Mouse (Mus musculus) mesoderm, embryonic 11.5 days (tissue): ENCODE measurements at regions not wholly inside any gene's neighbourhood (a gene's known extent, or its start where the extent isn't known, plus 50 kb on each side); places are given as distances from the start of the nearest gene placed in this dataset.
"Not testable (repeated sequence)": the region's sequence is repeated elsewhere in the genome, so short reads cannot be mapped to it uniquely, and the experiment has no call there.

Experiments
- DNase-seq: peaks from one replicate; pipeline ENCODE4 v3.0.0-alpha.2; 2012; ENCODE audit warnings: low read depth, low spot score

- no peak for DNase-seq
Measured at GRCm38 (mm10) chr16:89718921-89719320, 147.9 kb upstream of the Krtap11-1 start.

DNA sequence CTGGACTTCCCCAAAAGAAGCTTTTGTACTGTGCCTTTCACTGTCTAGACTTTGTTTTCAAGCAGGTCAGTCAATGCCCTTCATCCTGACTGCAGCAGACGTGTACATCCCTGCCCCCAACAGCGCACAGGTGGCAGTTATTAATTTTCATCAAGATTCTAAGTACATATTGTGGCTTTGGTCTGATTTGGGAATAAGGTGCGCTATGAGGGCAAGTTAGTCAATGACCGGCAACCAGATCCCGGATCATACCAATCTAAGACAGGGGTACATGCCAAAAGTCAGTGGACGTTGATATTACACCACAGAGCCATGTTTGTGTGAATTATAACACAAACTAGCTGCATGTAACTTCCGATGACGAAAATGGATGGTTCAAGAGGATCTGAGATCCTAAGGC lies 144.7 kb upstream of the Krtap11-1 start:
- DNase-seq = not testable (repeated sequence)

DNA sequence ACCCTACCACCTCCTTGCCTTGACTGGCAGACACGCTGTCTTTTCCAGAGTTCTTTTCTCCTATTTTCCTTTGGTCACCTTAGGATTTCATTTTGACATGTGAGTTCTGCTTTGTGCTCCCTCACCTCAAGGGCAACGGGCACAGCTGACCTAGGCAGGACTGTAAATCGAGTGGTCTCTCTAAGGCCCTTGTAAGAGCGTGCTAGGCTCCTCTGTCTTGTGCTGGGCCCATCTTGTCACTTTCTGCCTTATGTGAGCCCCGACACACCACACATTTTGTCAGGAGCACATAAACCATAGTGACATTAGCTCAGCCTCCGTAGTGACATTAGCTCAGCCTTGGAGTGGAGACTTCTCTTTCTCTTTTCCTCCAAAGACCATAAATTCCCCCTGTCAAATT lies 133.3 kb upstream of the Krtap11-1 start:
- DNase-seq = no peak

DNA sequence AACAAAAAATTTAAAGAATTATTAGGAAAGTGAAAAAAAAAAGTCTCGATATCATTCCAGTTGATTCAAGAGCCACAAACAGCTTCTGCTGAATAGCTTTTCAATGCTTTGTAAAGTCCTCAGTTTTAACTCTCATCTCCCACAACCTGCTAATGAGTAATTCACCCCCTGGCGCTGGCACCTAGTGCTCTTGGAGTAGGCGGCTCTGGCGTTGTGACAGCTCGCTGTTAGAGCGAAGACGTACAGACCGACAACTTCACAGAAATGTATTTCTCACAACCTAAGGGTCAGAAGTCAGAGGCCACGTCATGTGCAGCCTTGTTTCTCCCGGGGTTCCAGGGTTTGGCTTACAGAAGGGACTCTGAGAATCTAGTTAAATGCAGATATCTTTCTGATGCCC lies 132.2 kb upstream of the Krtap11-1 start:
- no peak for DNase-seq

DNA sequence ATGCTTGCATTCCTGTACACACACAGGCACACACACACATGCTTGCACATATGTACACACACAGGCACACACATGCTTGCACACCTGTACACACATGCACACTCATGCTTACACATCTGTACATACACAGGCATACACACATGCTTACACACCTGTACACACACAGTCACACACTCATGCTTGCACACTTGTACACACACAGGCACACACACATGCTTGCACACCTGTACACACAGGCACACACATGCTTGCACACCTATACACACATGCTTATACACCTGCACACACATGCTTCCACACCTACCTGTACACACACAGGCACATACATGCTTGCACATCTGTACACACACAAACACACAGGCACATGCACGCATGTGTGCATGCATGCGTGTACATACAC lies 131.4 kb upstream of the Krtap11-1 start:
- DNase-seq = no peak

GRCm38 (mm10) chr16:89701741-89702140 lies 130.8 kb upstream of the Krtap11-1 start:
- DNase-seq = no peak

DNA sequence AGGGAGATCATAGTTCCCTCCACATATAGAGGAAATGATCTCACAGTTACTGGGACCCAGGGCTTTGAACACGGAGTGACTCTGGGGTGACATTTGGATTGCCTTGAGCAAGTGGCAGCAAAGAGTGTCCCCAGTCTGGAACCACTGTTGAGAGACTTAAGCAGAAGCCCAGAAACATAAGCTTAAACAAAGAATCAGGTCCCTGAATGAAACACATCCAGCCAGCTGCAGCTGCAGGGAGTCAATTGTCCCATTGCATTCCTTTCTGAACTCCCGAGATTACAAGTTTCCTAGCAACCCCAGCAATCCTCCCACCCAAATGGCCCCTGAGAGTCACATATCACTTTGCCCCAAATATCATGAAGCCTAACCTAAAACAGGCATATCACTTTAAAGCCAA lies 128.7 kb upstream of the Krtap11-1 start:
- DNase-seq = peak; percentile 57

GRCm38 (mm10) chr16:89695833-89696232 lies 124.8 kb upstream of the Krtap11-1 start:
- no peak for DNase-seq

DNA sequence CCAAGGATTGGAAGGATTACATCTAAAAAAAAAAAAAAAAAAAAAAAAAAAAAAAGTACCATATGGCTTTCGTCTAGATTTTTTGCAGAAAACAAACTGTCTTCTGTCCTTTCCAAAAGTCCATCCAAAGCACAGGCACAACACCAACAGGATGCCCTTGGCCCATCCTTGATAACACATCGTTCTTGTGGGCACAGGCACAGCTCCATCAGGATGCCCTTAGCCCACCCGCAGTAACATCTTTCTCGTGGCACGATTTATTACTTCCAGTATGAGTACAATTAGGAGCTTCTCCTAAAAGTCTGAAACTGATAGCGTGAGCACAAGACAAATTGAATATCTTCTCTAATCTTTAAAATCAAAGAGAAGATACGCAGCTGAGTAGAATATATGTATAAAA lies 124.4 kb upstream of the Krtap11-1 start:
- no peak for DNase-seq

DNA sequence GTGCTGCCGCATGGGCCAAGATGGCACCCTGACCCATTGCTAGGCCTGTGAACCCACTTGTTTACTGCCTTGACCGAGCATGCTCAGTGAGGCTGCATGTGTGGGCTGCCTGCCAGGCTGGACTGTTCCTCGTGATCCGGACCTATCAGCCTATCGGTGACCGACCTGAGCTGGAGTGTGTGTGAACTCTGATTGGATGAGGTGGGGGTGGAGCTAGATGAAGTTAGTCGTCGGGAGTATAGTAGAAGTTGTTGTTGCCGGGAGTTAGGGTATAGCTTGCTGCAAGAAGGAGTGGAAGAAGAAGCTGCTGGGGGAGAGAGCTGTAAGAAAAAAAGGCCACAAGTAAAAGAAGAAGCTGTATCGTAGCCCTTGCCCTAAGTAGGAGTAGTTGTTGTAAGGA lies 122.3 kb upstream of the Krtap11-1 start:
- no peak for DNase-seq

- no peak for DNase-seq
Measured at GRCm38 (mm10) chr16:89679438-89679837, 108.5 kb upstream of the Krtap11-1 start.

GRCm38 (mm10) chr16:89678446-89679015 lies 107.5 kb upstream of the Krtap11-1 start:
- no peak for DNase-seq

DNA sequence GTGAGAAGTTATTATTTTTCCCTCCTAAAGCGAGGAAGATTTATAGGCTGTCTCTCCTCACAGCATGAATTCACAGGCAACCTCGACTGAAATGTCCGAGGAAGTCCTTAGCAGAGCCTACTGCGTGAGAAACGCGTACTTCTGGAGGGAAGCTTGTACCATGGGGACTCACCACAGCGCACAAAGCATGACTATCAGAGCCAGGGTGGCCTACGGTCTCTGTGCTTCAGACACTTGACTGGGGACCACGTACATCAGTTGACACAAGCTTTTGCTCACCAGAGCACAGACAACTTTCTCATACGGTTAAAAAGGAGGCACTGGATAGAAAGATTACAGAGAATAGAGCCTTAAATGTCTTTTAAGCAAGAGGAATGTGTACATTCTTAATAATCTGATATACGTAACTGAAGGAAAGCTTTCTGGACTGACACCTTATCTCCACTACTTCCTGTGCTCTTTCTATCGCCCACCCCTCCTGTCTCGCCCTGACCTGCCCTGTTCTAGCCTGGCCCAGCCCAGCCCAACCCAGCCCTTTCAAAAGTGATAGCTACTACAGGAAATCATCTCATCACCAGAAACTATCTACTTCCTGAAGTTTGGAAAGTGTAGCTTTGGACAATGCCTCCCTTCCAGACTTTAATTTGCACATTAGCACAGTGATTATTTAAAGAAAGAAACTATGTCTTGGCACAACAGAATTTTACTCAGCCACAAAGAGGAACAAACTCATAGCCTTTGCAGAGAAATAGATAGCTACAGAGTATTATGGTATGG lies 104.2 kb upstream of the Krtap11-1 start:
- DNase-seq = peak; percentile 32

- DNase-seq = no peak
Measured at GRCm38 (mm10) chr16:89674159-89674902, 103.3 kb upstream of the Krtap11-1 start.

GRCm38 (mm10) chr16:89671188-89671726 lies 100.3 kb upstream of the Krtap11-1 start:
- no peak for DNase-seq

GRCm38 (mm10) chr16:89660071-89660470 lies 89.1 kb upstream of the Krtap11-1 start:
- DNase-seq = no peak

DNA sequence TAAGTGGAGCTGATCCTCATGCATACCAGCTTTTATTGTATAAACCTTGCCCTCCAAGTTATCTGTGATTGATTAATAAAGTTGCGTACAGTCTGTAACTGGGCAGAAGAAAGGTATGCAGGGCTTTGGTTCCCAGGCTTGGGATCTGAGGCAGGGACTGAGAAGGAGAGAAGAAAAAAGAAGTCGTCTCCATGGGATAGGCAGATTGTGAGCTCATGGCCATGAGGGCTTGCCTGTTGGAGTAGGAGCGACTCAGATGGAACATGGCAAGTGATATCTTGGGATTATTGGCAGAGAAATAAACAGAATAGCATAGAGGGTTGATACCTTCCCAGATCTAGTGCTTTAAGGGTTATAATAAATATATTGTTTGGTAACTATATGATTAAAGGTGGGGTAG lies 85.1 kb upstream of the Krtap11-1 start:
- DNase-seq = no peak

DNA sequence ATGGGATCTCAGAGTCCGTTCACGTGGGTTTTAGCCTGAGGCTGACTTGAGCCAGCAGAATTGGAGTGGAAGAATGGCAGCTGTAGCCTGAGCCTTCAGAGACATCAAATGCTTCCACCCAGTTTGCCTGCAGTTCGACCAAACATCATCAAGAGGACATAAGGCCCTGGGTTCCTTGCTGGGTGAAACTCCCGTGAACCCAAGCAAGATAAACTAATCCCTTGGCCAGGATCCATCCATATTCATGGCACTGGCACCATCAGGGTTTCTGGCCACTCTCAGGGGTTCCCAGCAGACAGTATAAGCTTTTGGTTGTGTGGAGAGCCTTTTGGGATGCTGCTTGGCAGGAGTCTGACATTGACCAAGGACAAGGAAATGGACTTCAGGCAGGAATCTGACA lies 77.7 kb upstream of the Krtap11-1 start:
- no peak for DNase-seq

DNA sequence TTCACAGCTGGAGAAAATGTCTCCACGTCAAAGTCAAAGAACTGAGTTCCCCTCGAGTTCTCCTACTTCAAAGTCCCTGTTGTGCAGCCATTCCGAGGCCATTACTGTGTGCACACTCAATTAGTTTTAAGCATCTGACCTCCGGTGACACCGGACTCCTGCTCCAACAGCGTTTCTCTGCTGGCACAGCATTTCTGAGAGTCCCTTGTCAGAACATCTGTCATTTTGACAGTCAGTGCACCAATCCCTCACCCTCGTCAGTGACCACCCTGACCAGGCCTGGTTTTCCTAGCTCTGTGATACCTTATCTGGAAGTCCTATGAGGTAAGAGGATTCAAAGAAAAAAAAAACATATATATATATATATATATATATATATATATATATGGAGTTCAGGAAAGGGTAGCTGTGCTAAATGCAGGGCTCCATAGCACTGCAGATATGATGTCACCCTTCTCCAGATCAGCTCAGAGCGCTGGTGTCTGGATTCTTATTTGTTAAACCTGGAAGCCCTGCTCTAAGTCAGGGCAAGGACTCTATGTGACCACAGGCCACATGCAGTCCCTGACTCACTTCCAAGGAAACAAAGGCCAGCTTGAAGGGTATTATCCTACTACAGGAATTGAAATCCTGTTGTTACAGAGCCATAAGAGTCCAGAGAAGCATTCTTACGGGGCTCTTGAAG lies 63.1 kb upstream of the Krtap11-1 start:
- DNase-seq = peak; percentile 70

GRCm38 (mm10) chr16:89632114-89632622 lies 61.2 kb upstream of the Krtap11-1 start:
- DNase-seq = peak; percentile 6

DNA sequence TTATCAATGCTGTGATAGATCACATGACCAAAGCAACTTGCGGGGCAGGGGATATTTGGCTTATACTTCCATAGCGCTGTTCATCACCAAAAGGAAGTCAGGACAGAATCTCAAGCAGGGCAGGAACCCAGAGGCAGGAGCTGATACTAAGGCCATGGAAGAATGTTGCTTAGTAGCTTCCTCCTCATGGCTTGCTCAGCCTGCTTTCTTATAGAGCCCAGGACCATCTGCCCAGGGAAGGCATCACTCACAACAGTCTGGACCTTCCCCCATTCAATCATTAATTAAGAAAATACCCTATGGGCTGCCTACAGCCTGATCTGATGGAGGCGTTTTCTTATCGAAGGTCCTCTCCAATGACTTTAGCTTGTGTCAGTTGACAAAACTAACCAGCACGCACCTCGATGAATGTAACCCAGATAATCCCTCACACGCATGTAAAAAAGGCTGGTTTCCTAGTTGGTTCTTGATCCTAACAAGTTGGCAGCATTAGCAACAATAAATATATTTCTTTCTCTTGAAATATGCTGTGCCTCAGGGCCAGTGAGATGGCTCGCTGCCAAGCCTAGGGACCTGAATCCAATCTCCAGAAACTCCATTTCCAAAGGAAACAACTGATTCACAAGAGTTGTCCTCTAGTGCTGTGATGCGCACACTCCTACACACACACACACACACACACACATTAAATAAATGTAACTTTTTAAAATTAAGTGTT lies 60.6 kb upstream of the Krtap11-1 start:
- DNase-seq = no peak
